Mouse (Mus musculus) small intestine, adult 2 months (tissue): ENCODE data around the gene Nrip2. TPM values are rescaled to one million over a fixed set of nuclear protein-coding genes. Genes with fewer than 3 reads are reported as not detected.

Experiments used
- H3K27ac ChIP-seq: fragments of 200-500 bp; 2 replicates; pipeline ENCODE4 v1.5.1; 2012; ENCODE audit warnings: low read depth, low read length, control low read depth, inconsistent platforms; ENCODE audit not compliant: insufficient read depth
- H3K27me3 ChIP-seq: fragments of 200-500 bp; 2 replicates; pipeline ENCODE4 v1.6.1; 2012; ENCODE audit warnings: mild to moderate bottlenecking, moderate library complexity, low read length, inconsistent platforms; ENCODE audit not compliant: control insufficient read depth, insufficient read depth
- H3K36me3 ChIP-seq: fragments of 200-500 bp; 2 replicates; pipeline ENCODE4 v1.6.1; 2012; ENCODE audit warnings: mild to moderate bottlenecking, low read length, control low read depth, inconsistent platforms; ENCODE audit not compliant: control insufficient read depth, insufficient read depth
- H3K4me1 ChIP-seq: fragments of 200-500 bp; 2 replicates; pipeline ENCODE4 v1.6.1; 2012; ENCODE audit warnings: low read length, inconsistent platforms, mixed read lengths; ENCODE audit not compliant: control insufficient read depth, insufficient read depth, insufficient read length
- H3K4me3 ChIP-seq: fragments of 200-500 bp; 2 replicates; pipeline ENCODE4 v1.5.1; 2012; ENCODE audit warnings: low read depth, mild to moderate bottlenecking, control low read depth, inconsistent platforms, low read length, moderate library complexity
- CTCF ChIP-seq: fragments of 200-500 bp; IDR thresholded peaks from 2 replicates; pipeline ENCODE4 v1.5.1; 2012; ENCODE audit warnings: low read depth, mild to moderate bottlenecking, control low read depth, inconsistent platforms, low read length, moderate library complexity, mixed read lengths; ENCODE audit not compliant: insufficient replicate concordance, insufficient read length; ENCODE audit errors: extremely low read depth
- POLR2A ChIP-seq: fragments of 200-500 bp; IDR thresholded peaks from 2 replicates; pipeline ENCODE4 v1.6.1; 2012; ENCODE audit warnings: low read depth, mild to moderate bottlenecking, control low read depth, inconsistent platforms, low read length, moderate library complexity
- WGBS: fragments of 180-500 bp; shearing (Covaris S2); methylation state at CpG from one replicate; pipeline ENCODE4 v1.1.7; 2018; 5-methylcytosine and 5-hydroxymethylcytosine counted together
- polyA plus RNA-seq: library from polyadenylated mRNA; depleted of rRNA; stranded (reverse); fragments of >200 nt; gene quantifications from 2 replicates; pipeline ENCODE4 v1.2.3, GENCODE M21; 2012

Nrip2 gene
- polyA plus RNA-seq, 1 experiment = 0.49 TPM

DNA sequence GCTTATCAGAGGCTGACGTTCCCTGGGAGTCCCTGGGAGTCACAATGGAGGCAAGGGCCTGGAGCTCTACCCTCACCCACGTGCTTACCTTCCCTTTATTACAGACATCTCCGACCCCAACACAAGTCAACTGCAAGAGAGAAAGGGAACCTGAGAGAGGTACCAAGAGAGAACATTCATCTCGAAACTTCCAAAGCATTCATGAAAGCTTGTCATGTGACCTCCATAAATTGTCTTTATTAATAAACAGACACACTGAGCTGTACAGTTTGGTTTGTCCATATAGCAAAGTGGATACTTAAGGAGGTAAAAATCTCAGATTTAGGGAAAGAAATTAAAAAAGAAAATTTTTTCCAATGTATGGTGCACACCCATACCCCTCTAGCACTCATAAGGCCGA, 17.1 kb downstream of the Nrip2 start:
- no peak overlapping the region for H3K27ac ChIP-seq
- TF ChIP-seq POLR2A = no peak
- TF ChIP-seq CTCF = no peak
- no peaks in the 10 kb centered on the region for H3K4me1 ChIP-seq
- peaks cover 12% of the 10 kb centered on the region; the same call in 1 of the 2 replicates for H3K36me3 ChIP-seq
- no peaks in the 10 kb centered on the region for H3K27me3 ChIP-seq
- WGBS = 87% methylated on average over 5 of the region's 5 CpGs
- no peak overlapping the region for H3K4me3 ChIP-seq

DNA sequence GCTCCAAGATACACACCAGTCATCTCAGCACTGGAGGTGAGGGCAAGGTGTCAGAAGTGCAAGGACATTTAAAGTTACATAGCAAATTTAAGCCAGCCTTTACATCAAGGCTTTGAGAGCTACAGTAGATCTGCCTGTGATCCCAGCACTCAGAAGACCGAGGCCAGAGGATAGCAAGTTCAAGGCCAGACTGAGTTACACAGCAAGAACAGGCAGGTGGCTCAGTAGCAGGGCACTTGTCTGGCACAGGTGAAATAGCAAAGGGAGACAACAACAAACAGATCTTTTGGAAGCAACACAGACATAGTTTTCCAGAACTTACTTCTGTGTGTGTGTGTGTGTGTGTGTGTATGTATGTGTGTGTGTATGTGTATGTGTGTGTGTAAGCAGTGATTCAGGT, 19.0 kb downstream of the Nrip2 start:
- Histone ChIP-seq H3K27me3 (no peaks in the 10 kb centered on the region), H3K27ac (no peak overlapping the region), H3K36me3 (peaks cover 6% of the 10 kb centered on the region; the same call in 1 of the 2 replicates), H3K4me1 (no peaks in the 10 kb centered on the region), H3K4me3 (no peak overlapping the region)
- 73% methylated on average over 1 of the region's 1 CpGs for WGBS
- no peak for TF ChIP-seq CTCF
- no peak for TF ChIP-seq POLR2A

DNA sequence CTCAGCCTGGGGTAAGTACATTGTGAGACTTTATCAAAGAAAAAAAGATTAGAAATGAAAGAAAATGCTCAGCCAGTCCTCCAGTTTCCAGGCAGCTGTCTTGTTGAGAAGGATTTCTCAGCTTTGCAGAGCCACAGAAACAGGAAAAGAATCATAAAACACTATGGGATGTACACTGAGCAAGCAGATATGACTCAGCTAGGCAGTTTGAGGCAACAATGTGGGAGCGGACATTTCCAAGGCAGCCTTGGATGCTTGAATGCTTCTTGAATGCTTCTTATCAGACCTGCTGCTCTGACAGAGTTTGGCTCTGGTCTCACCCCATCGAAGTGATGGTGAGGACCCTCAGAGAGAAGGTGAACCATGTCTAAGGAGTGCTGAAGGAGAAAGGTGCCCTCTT, 21.9 kb downstream of the Nrip2 start:
- Histone ChIP-seq H3K27me3 (no peaks in the 10 kb centered on the region), H3K27ac (no peak overlapping the region), H3K36me3 (no peaks in the 10 kb centered on the region; the same call in 1 of the 2 replicates), H3K4me3 (no peak overlapping the region), H3K4me1 (no peaks in the 10 kb centered on the region)
- WGBS = 71% methylated on average over 2 of the region's 2 CpGs
- TF ChIP-seq CTCF = no peak
- no peak for TF ChIP-seq POLR2A

DNA sequence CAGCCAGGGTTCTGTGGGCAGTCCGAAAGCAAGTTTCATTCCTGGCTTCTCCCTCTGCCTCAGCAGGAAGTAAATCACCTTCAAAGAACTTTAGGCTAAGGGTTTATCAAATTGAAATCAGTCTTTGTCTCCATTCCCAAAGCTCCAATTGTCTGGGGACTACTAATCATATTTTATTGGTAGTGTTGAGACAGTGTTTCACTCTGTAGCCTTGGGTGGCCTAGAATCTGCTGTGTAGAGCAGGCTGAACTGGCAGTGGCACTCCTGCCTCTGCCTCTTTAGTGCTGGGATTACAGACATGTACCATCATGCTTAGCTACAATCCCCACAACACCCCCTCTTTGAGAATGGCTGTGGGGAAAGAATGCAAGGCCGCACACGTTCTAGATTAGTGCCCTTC, 22.4 kb downstream of the Nrip2 start:
- TF ChIP-seq POLR2A (no peak), CTCF (no peak)
- Histone ChIP-seq H3K36me3 (no peaks in the 10 kb centered on the region), H3K27me3 (no peaks in the 10 kb centered on the region), H3K27ac (no peak overlapping the region), H3K4me1 (no peaks in the 10 kb centered on the region), H3K4me3 (no peak overlapping the region)
- WGBS = 86% methylated on average over 3 of the region's 3 CpGs

DNA sequence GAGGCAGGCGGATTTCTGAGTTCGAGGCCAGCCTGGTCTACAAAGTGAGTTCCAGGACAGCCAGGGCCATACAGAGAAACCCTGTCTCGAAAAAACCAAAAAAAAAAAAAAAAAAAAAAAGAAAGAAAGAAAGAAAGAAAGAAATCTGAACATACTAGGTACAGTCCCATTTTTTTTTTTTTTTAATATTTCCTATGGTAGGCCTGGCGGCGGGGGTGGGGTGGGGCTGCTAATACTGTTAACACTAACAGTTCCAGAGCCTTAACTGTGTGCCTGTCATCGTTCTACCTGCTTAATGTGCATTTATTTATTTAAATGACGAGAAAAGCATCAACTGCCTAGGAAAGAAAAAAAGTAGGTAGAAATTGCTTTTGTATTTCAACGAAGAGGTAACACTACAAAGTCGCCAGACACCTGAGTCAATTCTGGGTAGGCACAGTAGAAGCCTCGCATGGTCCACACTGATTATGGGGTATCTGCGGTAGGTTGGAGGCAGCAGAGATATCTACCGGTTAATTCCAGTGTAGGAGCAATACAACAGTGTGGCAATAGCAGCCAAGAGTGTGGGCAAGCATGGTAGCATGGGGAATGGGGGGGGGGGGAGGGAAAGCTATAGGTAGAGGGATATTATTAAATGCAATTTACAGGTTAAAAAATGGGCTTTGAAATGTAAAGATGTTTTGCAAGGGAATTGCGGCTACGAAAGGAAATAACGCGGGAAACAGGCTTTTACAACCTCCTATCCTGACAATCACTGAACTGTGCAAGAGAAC, 24.6 kb downstream of the Nrip2 start:
- Histone ChIP-seq H3K36me3 (no peaks in the 10 kb centered on the region), H3K27ac (peak overlapping the region; percentile 95; the same call in 1 of the 2 replicates), H3K27me3 (no peaks in the 10 kb centered on the region), H3K4me3 (peak overlapping the region; percentile 80; the same call in 1 of the 2 replicates), H3K4me1 (no peaks in the 10 kb centered on the region)
- 29% methylated on average over 16 of the region's 16 CpGs for WGBS
- no peak for TF ChIP-seq POLR2A
- TF ChIP-seq CTCF = no peak

DNA sequence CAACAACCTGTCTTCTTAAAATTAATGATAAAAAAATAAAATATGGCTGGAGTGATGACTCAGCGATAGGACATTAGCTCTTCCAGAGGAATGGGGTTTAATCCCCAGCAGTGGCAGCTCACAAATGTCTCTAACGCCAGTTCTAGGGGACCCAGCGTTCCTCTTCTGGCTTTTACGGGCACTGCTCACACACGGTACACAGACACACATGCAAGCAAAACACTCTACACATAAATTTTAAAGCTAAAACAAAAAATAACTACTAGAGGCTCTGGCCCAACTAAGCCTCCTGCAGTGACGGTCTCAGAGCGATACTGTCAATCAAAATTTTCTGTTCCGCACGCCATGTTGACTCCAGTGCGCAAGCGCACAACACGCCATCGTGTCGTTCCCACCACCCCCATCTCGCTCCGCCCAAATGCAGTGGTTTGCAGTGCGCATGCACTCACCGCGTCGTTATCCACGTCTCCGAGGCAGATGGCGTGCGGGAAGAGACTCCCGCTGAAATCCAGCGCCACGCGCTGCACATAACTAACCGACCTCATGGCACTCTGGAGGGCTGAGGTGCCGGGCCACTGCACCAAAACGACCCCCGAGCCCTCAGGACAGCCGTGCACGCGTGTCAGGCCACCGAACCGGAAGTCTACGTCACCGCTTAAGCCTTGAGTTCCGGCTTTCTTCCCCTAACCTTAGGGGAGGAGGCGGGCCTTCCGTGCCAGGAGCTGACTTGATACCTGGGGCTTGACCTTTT, 25.3 kb downstream of the Nrip2 start, which contains the start of gene Itfg2:
Gene Itfg2 (minus strand): TSS at position 663 of the 751 bp plus-strand sequence.
- no peak for TF ChIP-seq CTCF
- TF ChIP-seq POLR2A = peak; percentile 69
- Histone ChIP-seq H3K27ac (peak within 1 kb of the TSS; percentile 95), H3K4me1 (no peaks in the 10 kb centered on the region), H3K4me3 (peak within 1 kb of the TSS; percentile 80), H3K36me3 (no peaks in the 10 kb centered on the region), H3K27me3 (no peaks in the 10 kb centered on the region)
- WGBS = under 1% methylated on average over 42 of the region's 42 CpGs

DNA sequence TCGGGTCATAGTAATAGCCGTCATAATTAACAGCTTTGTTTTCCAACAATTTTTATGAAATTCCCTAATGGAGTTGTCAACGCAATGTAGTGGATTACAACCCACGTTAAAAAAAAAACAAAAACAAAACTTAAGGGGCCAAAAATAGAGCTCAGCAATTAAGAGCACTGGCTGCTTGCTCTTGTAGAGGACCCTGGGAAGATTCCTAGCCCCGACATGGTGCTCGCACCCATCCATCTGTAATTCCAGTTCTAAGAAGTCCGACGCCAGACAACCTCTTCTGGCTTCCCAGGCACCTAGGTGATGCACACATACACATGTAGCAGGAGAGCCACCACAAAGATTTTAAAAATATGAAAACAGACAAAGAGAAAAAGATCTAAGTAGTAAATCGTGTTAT, 25.9 kb downstream of the Nrip2 start:
- Histone ChIP-seq H3K27ac (peak overlapping the region; percentile 95), H3K4me3 (peak overlapping the region; percentile 80), H3K27me3 (no peaks in the 10 kb centered on the region), H3K4me1 (peaks cover 1% of the 10 kb centered on the region; the same call in 1 of the 2 replicates), H3K36me3 (0 out of 2 replicates have a peak, but pooled peaks cover 2% of the 10 kb centered on the region)
- 17% methylated on average over 9 of the region's 9 CpGs for WGBS
- TF ChIP-seq POLR2A (no peak), CTCF (no peak)
